Comparison of ENCODE assay signal across 28 mouse cellular contexts in genomic region chr19:44335876-44336662, GRCm38 (mm10). TPM values are rescaled to one million over a fixed set of nuclear protein-coding genes. Genes with fewer than 3 reads are reported as not detected.
DNase-seq lines count a peak whose midpoint lies in the region; ATAC-seq and TF ChIP-seq lines count a peak whose summit lies in the region.
"Had no signal": no experiment of that assay in that cellular context is flagged by ENCODE, and none has a peak within 500 bp of the region (broad histone marks: within the 10 kb centered on the region; RNA-seq: fewer than 3 reads in every experiment).

No protein-coding gene starts in this region.

- no peaks in the 10 kb centered on the region for H3K27me3 ChIP-seq in heart, embryonic 10.5 days (ENCODE audit: insufficient read depth, poor library complexity, severe bottlenecking)
- H3K27me3 ChIP-seq in heart, adult 2 months (ENCODE audit: control insufficient read depth, insufficient read depth, low read length) = no peaks in the 10 kb centered on the region
- H3K27me3 ChIP-seq: forebrain, embryonic 12.5 days; hindbrain, embryonic 12.5 days; limb, embryonic 13.5 days; lung, embryonic 15.5 days; midbrain, embryonic 15.5 days had no signal

- ATAC-seq in monocyte, adult 5-6 weeks (replicated peaks; ENCODE audit: insufficient number of reproducible peaks, low FRiP score, low TSS enrichment, poor library complexity, severe bottlenecking) = no peak
- ATAC-seq: forebrain, postnatal 0 days; intestine, embryonic 16.5 days; midbrain, embryonic 15.5 days had no signal

- TF ChIP-seq CTCF in heart, adult 2 months (IDR thresholded peaks at IDR 0.05) = no peak
- no peak for TF ChIP-seq CTCF in left cerebral cortex, adult 2 months (IDR thresholded peaks at IDR 0.05)

- intact Hi-C loops in heart, adult 2 months (cut with DNase I) = no loop called here
- intact Hi-C loops in left cerebral cortex, adult 2 months (cut with DNase I) = no loop called here
- intact Hi-C loops in left cerebral cortex, postnatal 10 days (cut with DNase I) = no loop called here

- no peak overlapping the region for H3K27ac ChIP-seq in heart, embryonic 10.5 days
- no peak overlapping the region for H3K27ac ChIP-seq in heart, adult 2 months
- H3K27ac ChIP-seq in left cerebral cortex, adult 2 months = peak overlapping the region; percentile 56; the same call in 1 of the 2 replicates
- H3K27ac ChIP-seq: forebrain, embryonic 12.5 days; hindbrain, embryonic 12.5 days; kidney, postnatal 0 days; limb, embryonic 13.5 days; lung, embryonic 15.5 days; midbrain, embryonic 10.5 days; midbrain, embryonic 15.5 days; stomach, postnatal 0 days had no signal

- TF ChIP-seq POLR2A in heart, adult 2 months (IDR thresholded peaks at IDR 0.05; ENCODE audit: insufficient read depth, low read depth, low read length) = no peak

- peak; percentile 47 for DNase-seq in heart, embryonic 10.5 days (ENCODE audit: low spot score)
- no peak for DNase-seq in heart, adult 2 months
- peak in 1 of 2 experiments; percentile 39 for DNase-seq in left cerebral cortex, adult 2 months (ENCODE audit: extremely low spot score in 1 of 2, low spot score in 2 of 2)
- DNase-seq in left cerebral cortex, postnatal 10 days (ENCODE audit: extremely low spot score in 1 of 2, low spot score in 2 of 2) = no peak
- peak; percentile 77 for DNase-seq in brain, adult 2 months (ENCODE audit: low read depth, low spot score)
- peak; percentile 35 for DNase-seq in right cerebral cortex, postnatal 25 days
- DNase-seq: adrenal gland, postnatal 25 days; B cell, adult 2 months; cerebellum, adult 18-20 months; cerebellum, postnatal 10 days; forebrain, postnatal 0 days; heart, postnatal 36 days; kidney, adult 8-10 months; kidney, postnatal 4 days; thymus, adult 2 months; thymus, postnatal 36 days had no signal

- WGBS in heart, embryonic 10.5 days = 79% methylated on average over 6 of the region's 6 CpGs
- WGBS in heart, adult 2 months = 70% methylated on average over 6 of the region's 6 CpGs

- H3K9me3 ChIP-seq in heart, embryonic 10.5 days = no peaks in the 10 kb centered on the region
- H3K9me3 ChIP-seq: forebrain, embryonic 12.5 days; hindbrain, embryonic 12.5 days; limb, embryonic 13.5 days; lung, embryonic 15.5 days; midbrain, embryonic 10.5 days; midbrain, embryonic 15.5 days had no signal

- no peaks in the 10 kb centered on the region for H3K79me2 ChIP-seq in heart, adult 2 months (replicated peaks; ENCODE audit: control insufficient read depth, insufficient read depth, low read length)

- H3K9ac ChIP-seq in heart, adult 2 months (ENCODE audit: low read depth, low read length) = no peak overlapping the region
- H3K9ac ChIP-seq: forebrain, embryonic 12.5 days; forebrain, postnatal 0 days; hindbrain, embryonic 12.5 days; limb, embryonic 13.5 days; lung, embryonic 15.5 days; midbrain, embryonic 15.5 days had no signal

- no peak overlapping the region for H3K4me3 ChIP-seq in heart, embryonic 10.5 days
- no peak overlapping the region for H3K4me3 ChIP-seq in heart, adult 2 months
- H3K4me3 ChIP-seq in left cerebral cortex, adult 2 months = no peak overlapping the region
- H3K4me3 ChIP-seq: erythroblast, embryonic 14.5 days; forebrain, embryonic 12.5 days; hindbrain, embryonic 12.5 days; limb, embryonic 13.5 days; lung, embryonic 15.5 days; midbrain, embryonic 10.5 days; midbrain, embryonic 15.5 days had no signal

- no peak for TF ChIP-seq EP300 in heart, adult 2 months (IDR thresholded peaks at IDR 0.05; ENCODE audit: insufficient read depth, low read depth, low read length)

- H3K4me1 ChIP-seq in heart, embryonic 10.5 days = peaks cover 19% of the 10 kb centered on the region
- H3K4me1 ChIP-seq in heart, adult 2 months (ENCODE audit: control insufficient read depth, insufficient read depth, low read length) = peaks cover 6% of the 10 kb centered on the region; the same call in 1 of the 2 replicates
- H3K4me1 ChIP-seq: forebrain, embryonic 12.5 days; hindbrain, embryonic 12.5 days; limb, embryonic 13.5 days; lung, embryonic 15.5 days; midbrain, embryonic 10.5 days; midbrain, embryonic 15.5 days had no signal

- no peaks in the 10 kb centered on the region for H3K36me3 ChIP-seq in heart, embryonic 10.5 days
- no peaks in the 10 kb centered on the region for H3K36me3 ChIP-seq in heart, adult 2 months (ENCODE audit: control insufficient read depth, insufficient read depth, low read length)
- H3K36me3 ChIP-seq: forebrain, embryonic 12.5 days; hindbrain, embryonic 12.5 days; limb, embryonic 13.5 days; lung, embryonic 15.5 days; midbrain, embryonic 10.5 days; midbrain, embryonic 15.5 days had no signal

RNA-seq across cellular contexts. Expression of gene Scd4, which starts 3.2 kb away (rescaled TPM):
- 0.06 and 0.16 TPM in 2 replicates for polyA plus RNA-seq in heart, embryonic 10.5 days (2016; fragmentation: Nextera tagmentation; extraction: Ambion mirVana)
- total RNA-seq in heart, adult 2 months (2021) = 1 to 10 TPM; 4.6 to 6.0 TPM
- 9.0 and 12.6 TPM in 2 replicates for polyA plus RNA-seq in heart, adult 2 months (2012; rRNA removed)
- 1 to 10 TPM; 2.1 to 2.3 TPM for total RNA-seq in left cerebral cortex, adult 2 months (2021)
- total RNA-seq in left cerebral cortex, postnatal 10 days (2021) = 1 to 10 TPM; 1.5 to 2.4 TPM
- 1.7 TPM in 1 of 3 replicates, not detected in the others for total RNA-seq in monocyte, adult 5-6 weeks (2017)
- polyA plus RNA-seq: erythroblast, embryonic 14.5 days; neural tube, embryonic 11.5 days had no signal

RNA-seq across cellular contexts. Expression of gene Scd2, which starts 42.6 kb away (rescaled TPM):
- polyA plus RNA-seq in heart, embryonic 10.5 days (2016; fragmentation: Nextera tagmentation; extraction: Ambion mirVana) = 195 and 207 TPM in 2 replicates
- total RNA-seq in heart, adult 2 months (2021) = 10 to 100 TPM in 1 of 2 experiments, 1 to 10 TPM in 1; 9.2 to 12.2 TPM
- polyA plus RNA-seq in heart, adult 2 months (2012; rRNA removed) = 21.2 and 31.1 TPM in 2 replicates
- total RNA-seq in left cerebral cortex, adult 2 months (2021) = 100 to 1,000 TPM; 580 to 609 TPM
- total RNA-seq in left cerebral cortex, postnatal 10 days (2021) = 100 to 1,000 TPM; 603 to 619 TPM
- 38.6 to 52.6 TPM (median 50.7 TPM) in 3 replicates for total RNA-seq in monocyte, adult 5-6 weeks (2017)

Comparison
In these comparisons a context has a peak if more than half of its experiments do, and no peak if none do; other contexts are left out.
1. DNase-seq: peak in heart, embryonic 10.5 days (single experiment), brain, adult 2 months (single experiment) and right cerebral cortex, postnatal 25 days (single experiment); none in heart, adult 2 months (0 of 2) and left cerebral cortex, postnatal 10 days (0 of 2).
2. RNA of gene Scd2, which starts 42.6 kb away (total RNA-seq): 603 to 619 TPM in left cerebral cortex, postnatal 10 days and 580 to 609 TPM in left cerebral cortex, adult 2 months; 38.6 to 52.6 TPM in monocyte, adult 5-6 weeks and 9.2 to 12.2 TPM in heart, adult 2 months; every median in the first group is over 10 times any median in the second.